Mouse (Mus musculus): ENCODE data around the gene Gm17949. TPM values are rescaled to one million over a fixed set of nuclear protein-coding genes. Genes with fewer than 3 reads are reported as not detected.

Gm17949 gene
- total RNA-seq, 2 experiments from 2014 or later, result 0.50 TPM; not detected in 1

Other genes starting within 250 kb of the Gm17949 start
- gene Dus3l, start 246.7 kb upstream of the Gm17949 start, total RNA-seq (2021), result 10 to 100 TPM; 64.1 to 64.6 TPM
- gene Prr22, start 241.2 kb upstream of the Gm17949 start, total RNA-seq (2021), result 1 to 10 TPM; 1.1 to 1.2 TPM
- 1 to 10 TPM; 2.1 to 3.9 TPM for gene Rfx2, start 180.5 kb upstream of the Gm17949 start, total RNA-seq (2021)
- gene Acsbg2, start 137.0 kb upstream of the Gm17949 start, total RNA-seq (2021), result not detected
- not detected for gene 1700061G19Rik, start 136.0 kb upstream of the Gm17949 start, total RNA-seq (2021)
- gene Mllt1, start 76.1 kb upstream of the Gm17949 start, total RNA-seq (2021), result 10 to 100 TPM; 69.5 to 71.8 TPM
- not detected for gene Acer1, start 29.3 kb upstream of the Gm17949 start, total RNA-seq (2021)
- 10 to 100 TPM; 56.1 to 67.9 TPM for gene Clpp, start 21.2 kb upstream of the Gm17949 start, total RNA-seq (2021)
- 10 to 100 TPM; 23.1 to 23.7 TPM for gene Alkbh7, start 14.1 kb upstream of the Gm17949 start, total RNA-seq (2021)
- not detected for gene Pspn, start 11.5 kb upstream of the Gm17949 start, total RNA-seq (2021)
- 10 to 100 TPM; 53.7 to 58.9 TPM for gene Gtf2f1, start 181 bp upstream of the Gm17949 start, total RNA-seq (2021)
- gene Khsrp, start 20.1 kb downstream of the Gm17949 start, total RNA-seq (2021), result 100 to 1,000 TPM; 103 to 110 TPM
- gene Slc25a41, start 30.2 kb downstream of the Gm17949 start, total RNA-seq (2021), result not detected
- gene Crb3, start 47.6 kb downstream of the Gm17949 start, total RNA-seq (2021), result 1 to 10 TPM; 1.2 to 2.4 TPM
- 100 to 1,000 TPM; 338 to 348 TPM for gene Slc25a23, start 48.4 kb downstream of the Gm17949 start, total RNA-seq (2021)
- gene Dennd1c, start 67.0 kb downstream of the Gm17949 start, total RNA-seq (2021), result 1 to 10 TPM in 1 of 2 experiments, under 1 TPM in 1; 0.78 to 2.2 TPM
- gene Tubb4a, start 76.3 kb downstream of the Gm17949 start, total RNA-seq (2021), result 100 to 1,000 TPM; 641 to 646 TPM
- 1 to 10 TPM in 1 of 2 experiments, not detected in 1; 1.2 TPM for gene Tnfsf9, start 93.9 kb downstream of the Gm17949 start, total RNA-seq (2021)
- under 1 TPM in 1 of 2 experiments, not detected in 1; 0.44 TPM for gene Cd70, start 138.3 kb downstream of the Gm17949 start, total RNA-seq (2021)
- not detected for gene Tnfsf14, start 182.7 kb downstream of the Gm17949 start, total RNA-seq (2021)
- under 1 TPM; 0.41 to 0.48 TPM for gene C3, start 216.7 kb downstream of the Gm17949 start, total RNA-seq (2021)
- gene Gpr108, start 237.0 kb downstream of the Gm17949 start, total RNA-seq (2021), result 10 to 100 TPM; 21.5 to 24.0 TPM
- gene Trip10, start 238.0 kb downstream of the Gm17949 start, total RNA-seq (2021), result 1 to 10 TPM; 6.5 to 7.3 TPM